Mouse (Mus musculus) central nervous system, embryonic 11.5 days (tissue): ENCODE data around the gene Lrp8. TPM values are rescaled to one million over a fixed set of nuclear protein-coding genes. Genes with fewer than 3 reads are reported as not detected.

Experiments
- polyA plus RNA-seq: library from polyadenylated mRNA; depleted of rRNA; stranded (reverse); fragments of >200 nt; gene quantifications from 2 replicates; pipeline ENCODE4 v1.2.3, GENCODE M21; 2012; rRNA removed

Gene Lrp8
- 37.7 and 74.5 TPM in 2 replicates for polyA plus RNA-seq

GRCm38 (mm10) chr4:107802185-107802449 is at the start of gene Lrp8:
TSS of gene Lrp8 (plus strand) at chr4:107802261.

DNA sequence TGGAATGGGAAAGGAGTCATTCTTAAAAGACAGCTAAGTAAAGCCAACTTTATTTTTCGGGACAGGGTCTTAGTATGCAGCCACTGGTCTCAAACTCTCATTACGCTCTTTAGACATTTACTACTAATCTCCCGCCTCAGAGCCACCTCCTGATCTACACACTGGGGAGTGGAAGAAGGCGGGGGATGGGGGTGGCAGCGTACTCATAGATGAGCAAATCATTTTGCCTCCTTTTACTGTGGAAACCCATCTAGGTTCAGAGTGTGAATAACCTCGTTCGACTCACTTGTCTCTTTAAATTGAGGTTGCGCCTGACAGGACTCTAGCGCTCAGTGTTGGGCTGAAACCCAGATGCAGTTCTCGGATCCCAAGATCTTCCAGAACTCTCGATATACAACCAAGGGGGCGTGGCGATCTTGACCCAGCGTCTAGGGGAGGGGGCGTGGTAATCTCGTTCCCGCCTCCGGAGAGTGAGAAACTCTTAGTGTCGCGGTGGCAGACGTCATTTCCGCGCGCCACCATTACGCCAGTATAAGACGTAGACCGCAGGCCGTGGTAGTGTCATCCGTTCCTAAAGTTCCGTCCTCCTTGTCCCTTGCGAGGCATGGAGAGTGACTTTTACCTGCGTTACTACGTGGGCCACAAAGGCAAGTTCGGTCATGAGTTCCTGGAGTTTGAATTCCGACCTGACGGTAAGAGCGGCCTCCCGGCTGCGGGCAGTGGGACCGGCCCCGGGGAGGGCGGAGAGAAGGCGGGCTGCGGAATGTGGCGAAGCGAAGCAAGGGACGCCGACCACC is 77.4 kb downstream of the Lrp8 start, which contains the start of gene Magoh:
Gene Magoh (plus strand): TSS at position 502 of the 797 bp plus-strand sequence.

DNA sequence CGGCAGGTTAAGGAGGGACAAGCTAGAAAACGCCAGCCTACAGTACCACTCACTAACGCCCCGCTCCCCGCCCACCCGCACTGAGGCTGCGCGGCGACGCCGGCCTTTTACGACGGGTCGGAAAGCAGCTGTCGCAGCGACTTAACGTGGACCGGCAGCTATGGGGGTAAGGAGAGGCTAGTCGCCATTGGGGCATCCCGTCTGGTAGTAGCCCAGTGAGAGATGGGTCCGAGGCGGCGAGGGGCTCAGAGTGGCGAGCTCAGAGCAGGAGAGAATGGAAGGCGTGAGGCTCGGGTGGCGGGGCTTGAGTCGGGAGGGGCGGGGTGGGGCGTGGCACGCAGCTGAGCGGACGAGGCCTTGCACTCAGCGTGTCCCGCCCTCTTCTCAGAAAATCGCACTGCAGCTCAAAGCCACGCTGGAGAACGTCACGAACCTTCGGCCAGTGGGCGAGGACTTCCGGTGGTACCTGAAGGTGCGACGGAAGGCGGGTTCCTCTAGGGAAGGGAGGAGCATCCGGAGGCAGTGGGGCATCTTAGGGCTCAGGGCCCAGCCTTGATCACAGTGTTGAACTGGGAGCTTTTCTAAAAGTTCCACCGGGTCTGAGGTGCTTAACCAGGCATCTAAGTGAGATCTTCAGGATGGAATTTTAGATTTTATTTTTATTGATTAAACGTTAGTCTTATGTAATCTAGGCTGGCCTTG is 87.8 kb downstream of the Lrp8 start, which contains the start of gene 0610037L13Rik:
Gene 0610037L13Rik (plus strand): TSS at position 83 of the 702 bp plus-strand sequence.

GRCm38 (mm10) chr4:107923145-107923802 is 121.2 kb downstream of the Lrp8 start, which contains the start of gene Cpt2:
TSS of gene Cpt2 (minus strand) at chr4:107923610.

Other genes with a start within 250 kb of the Lrp8 start
- gene Dmrtb1, start 118.0 kb upstream of the Lrp8 start, polyA plus RNA-seq, result 15.2 and 15.5 TPM in 2 replicates
- gene Magoh, start 77.5 kb downstream of the Lrp8 start, polyA plus RNA-seq, result 235 and 322 TPM in 2 replicates
- gene 0610037L13Rik, start 87.6 kb downstream of the Lrp8 start, polyA plus RNA-seq, result 148 and 152 TPM in 2 replicates
- 21.6 and 24.9 TPM in 2 replicates for gene Cpt2, start 121.3 kb downstream of the Lrp8 start, polyA plus RNA-seq
- gene Slc1a7, start 166.1 kb downstream of the Lrp8 start, polyA plus RNA-seq, result 0.05 TPM in 1 of 2 replicates, not detected in the other